Mouse (Mus musculus) neural tube, embryonic 13.5 days (tissue): ENCODE data around the gene H2-Q6. TPM values are rescaled to one million over a fixed set of nuclear protein-coding genes. Genes with fewer than 3 reads are reported as not detected.
"Not testable (repeated sequence)": the region's sequence is repeated elsewhere in the genome, so short reads cannot be mapped to it uniquely, and the experiment has no call there.

Source experiments
- ATAC-seq: fragments of 200-750 bp; cut with Nextera tagmentation; 2 replicates; pipeline ENCODE4 v1.8.0; 2017; ENCODE audit warnings: low read depth, mild to moderate bottlenecking, moderate TSS enrichment, moderate library complexity
- H3K27ac ChIP-seq: fragments of 300-500 bp; sonication (generic); replicated peaks from 2 replicates; pipeline ENCODE4 v1.5.1; 2015; ENCODE audit warnings: moderate library complexity, mild to moderate bottlenecking, inconsistent platforms
- H3K27me3 ChIP-seq: fragments of 300-500 bp; sonication (generic); 2 replicates; pipeline ENCODE4 v1.6.1; 2015; ENCODE audit warnings: mild to moderate bottlenecking, inconsistent platforms
- H3K36me3 ChIP-seq: fragments of 300-500 bp; sonication (generic); 2 replicates; pipeline ENCODE4 v1.6.1; 2015; ENCODE audit warnings: mild to moderate bottlenecking, inconsistent platforms
- H3K4me1 ChIP-seq: fragments of 300-500 bp; sonication (generic); replicated peaks from 2 replicates; pipeline ENCODE4 v1.6.1; 2015; ENCODE audit warnings: inconsistent platforms
- H3K4me2 ChIP-seq: fragments of 300-500 bp; sonication (generic); 2 replicates; pipeline ENCODE4 v1.6.1; 2015; ENCODE audit warnings: inconsistent platforms, mild to moderate bottlenecking, moderate library complexity
- H3K4me3 ChIP-seq: fragments of 300-500 bp; sonication (generic); 2 replicates; pipeline ENCODE4 v1.5.1; 2015; ENCODE audit warnings: mild to moderate bottlenecking, inconsistent platforms
- H3K9ac ChIP-seq: fragments of 300-500 bp; sonication (generic); 2 replicates; pipeline ENCODE4 v1.6.1; 2015; ENCODE audit warnings: moderate library complexity, mild to moderate bottlenecking, inconsistent platforms
- H3K9me3 ChIP-seq: fragments of 300-500 bp; sonication (generic); 2 replicates; pipeline ENCODE4 v1.6.1; 2016; ENCODE audit warnings: inconsistent platforms
- WGBS: fragments of 180-500 bp; shearing (Covaris S2); methylation state at CpG from one replicate; pipeline ENCODE4 v1.1.7; 2015; 5-methylcytosine and 5-hydroxymethylcytosine counted together
- polyA plus RNA-seq: library from polyadenylated mRNA; unstranded; fragments of >200 nt; fragmentation: Nextera tagmentation; extraction: Ambion mirVana; gene quantifications from 2 replicates; pipeline ENCODE4 v1.2.1, GENCODE M21; 2015

The H2-Q6 gene
- 0.37 and 0.42 TPM in 2 replicates for polyA plus RNA-seq

- peaks cover 11% of the 10 kb centered on the region; the same call in 1 of the 2 replicates for H3K4me1 ChIP-seq
- H3K36me3 ChIP-seq = not testable (repeated sequence)
- WGBS = 2% methylated on average over 57 of the region's 66 CpGs
Observed at GRCm38 (mm10) chr17:35424624-35425416, at the start of gene H2-Q6. H2-Q6 (plus strand) TSS chr17:35424850.

DNA sequence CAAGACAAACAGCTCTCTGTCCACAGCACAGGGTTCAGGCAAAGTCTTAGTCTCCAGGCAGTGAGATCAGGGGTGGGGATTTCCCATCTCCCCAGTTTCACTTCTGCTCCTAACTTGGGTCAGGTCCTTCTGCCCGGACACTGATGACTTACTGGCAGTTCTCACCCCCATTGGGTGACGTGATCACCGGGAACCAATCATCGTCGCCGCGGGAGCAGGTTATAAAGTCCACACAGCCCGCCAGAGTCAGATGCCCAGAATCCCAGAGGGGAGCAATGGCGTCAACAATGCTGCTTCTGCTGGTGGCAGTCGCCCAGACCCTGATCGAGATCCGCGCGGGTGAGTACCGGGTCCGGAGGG, 45.3 kb upstream of the H2-Q6 start, which contains the start of gene H2-Q4:
H2-Q4 (plus strand) TSS at position 249 of the 360 bp plus-strand sequence.
- peak within 1 kb of the TSS; percentile 63 for H3K9ac ChIP-seq
- no peaks in the 10 kb centered on the region for H3K9me3 ChIP-seq
- no peak within 1 kb of the TSS for H3K27ac ChIP-seq
- no peaks in the 10 kb centered on the region for H3K36me3 ChIP-seq
- peak within 1 kb of the TSS; percentile 90 for H3K4me2 ChIP-seq
- peaks cover 10% of the 10 kb centered on the region for H3K4me1 ChIP-seq
- H3K27me3 ChIP-seq = peaks cover 6% of the 10 kb centered on the region
- 0% methylated on average over 16 of the region's 16 CpGs for WGBS
- peak; percentile 86 for ATAC-seq
- H3K4me3 ChIP-seq = peak within 1 kb of the TSS; percentile 51

More at GRCm38 (mm10) chr17:35424624-35425416, at the start of gene H2-Q6:
- not testable (repeated sequence) for H3K9me3 ChIP-seq, H3K27ac ChIP-seq
- peak; percentile 63; the same call in 1 of the 2 replicates for ATAC-seq
- H3K4me3 ChIP-seq = peak within 1 kb of the TSS; percentile 33
- H3K4me2 ChIP-seq = peak within 1 kb of the TSS; percentile 57
- H3K9ac ChIP-seq = peak within 1 kb of the TSS; percentile 44; the same call in 1 of the 2 replicates
- H3K27me3 ChIP-seq = peaks cover 38% of the 10 kb centered on the region

GRCm38 (mm10) chr17:35379729-35380451, 44.8 kb upstream of the H2-Q6 start:
- under 1% methylated on average over 68 of the region's 70 CpGs for WGBS
- peak; percentile 72 for ATAC-seq
- Histone ChIP-seq H3K4me2 (peak overlapping the region; percentile 90), H3K27ac (no peak overlapping the region), H3K4me1 (peaks cover 10% of the 10 kb centered on the region), H3K27me3 (peaks cover 6% of the 10 kb centered on the region), H3K9ac (peak overlapping the region; percentile 63), H3K36me3 (no peaks in the 10 kb centered on the region), H3K4me3 (peak overlapping the region; percentile 51), H3K9me3 (no peaks in the 10 kb centered on the region)

- WGBS = 8% methylated on average over 7 of the region's 7 CpGs
- H3K27me3 ChIP-seq = not testable (repeated sequence)
Observed at GRCm38 (mm10) chr17:35389796-35390195, 34.9 kb upstream of the H2-Q6 start.

GRCm38 (mm10) chr17:35392671-35393070, 32.0 kb upstream of the H2-Q6 start:
- not testable (repeated sequence) for H3K27ac ChIP-seq, H3K27me3 ChIP-seq, H3K4me1 ChIP-seq, H3K4me3 ChIP-seq, H3K4me2 ChIP-seq, ATAC-seq, H3K9me3 ChIP-seq, H3K9ac ChIP-seq, H3K36me3 ChIP-seq
- WGBS = 82% methylated on average over 2 of the region's 2 CpGs

More at GRCm38 (mm10) chr17:35389796-35390195, 34.9 kb upstream of the H2-Q6 start:
- ATAC-seq, H3K4me1 ChIP-seq, H3K9me3 ChIP-seq, H3K36me3 ChIP-seq, H3K27ac ChIP-seq, H3K9ac ChIP-seq, H3K4me3 ChIP-seq, H3K4me2 ChIP-seq: not testable (repeated sequence)

DNA sequence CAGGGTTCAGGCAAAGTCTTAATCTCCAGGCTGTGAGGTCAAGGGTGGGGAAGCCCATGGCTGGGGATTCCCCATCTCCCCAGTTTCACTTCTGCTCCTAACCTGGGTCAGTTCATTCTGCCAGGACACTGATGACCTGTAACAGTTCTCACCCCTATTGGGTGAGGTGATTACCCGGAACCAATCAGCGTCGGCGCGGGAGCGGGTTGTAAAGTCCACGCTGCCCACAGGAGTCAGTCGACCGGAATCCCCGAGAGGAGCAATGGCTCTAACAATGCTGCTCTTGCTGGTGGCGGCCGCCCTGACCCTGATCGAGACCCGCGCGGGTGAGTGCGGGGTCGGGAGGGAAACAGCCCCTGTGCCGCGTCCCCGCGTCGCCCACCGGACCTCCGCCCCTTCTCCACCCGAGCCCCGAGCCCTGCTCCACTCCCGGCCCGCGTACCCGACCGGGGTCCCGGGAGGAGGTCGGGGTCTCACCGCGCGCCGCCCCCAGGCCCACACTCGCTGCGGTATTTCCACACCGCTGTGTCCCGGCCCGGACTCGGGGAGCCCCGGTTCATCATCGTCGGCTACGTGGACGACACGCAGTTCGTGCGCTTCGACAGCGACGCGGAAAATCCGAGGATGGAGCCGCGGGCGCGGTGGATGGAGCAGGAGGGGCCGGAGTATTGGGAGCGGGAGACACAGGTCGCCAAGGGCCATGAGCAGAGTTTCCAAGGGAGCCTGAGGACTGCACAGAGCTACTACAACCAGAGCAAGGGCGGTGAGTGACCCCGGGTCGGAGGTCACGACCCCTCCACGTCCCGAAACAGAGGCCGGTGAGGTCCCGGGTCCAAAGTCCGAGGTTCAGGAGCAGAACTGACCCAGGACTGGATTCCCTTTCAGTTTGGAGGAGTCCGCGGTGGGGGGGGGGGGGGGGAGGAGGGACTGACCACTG, 30.5 kb upstream of the H2-Q6 start:
- 1% methylated on average over 51 of the region's 75 CpGs for WGBS
- Histone ChIP-seq H3K4me3 (peak overlapping the region; percentile 28), H3K4me2 (peak overlapping the region; percentile 52)
- H3K27me3 ChIP-seq, H3K9ac ChIP-seq, H3K36me3 ChIP-seq, H3K9me3 ChIP-seq, H3K27ac ChIP-seq, H3K4me1 ChIP-seq: not testable (repeated sequence)
- ATAC-seq = peak; percentile 80

- not testable (repeated sequence) for H3K4me3 ChIP-seq, H3K27me3 ChIP-seq, H3K9me3 ChIP-seq, H3K9ac ChIP-seq, ATAC-seq, H3K4me2 ChIP-seq, H3K4me1 ChIP-seq, H3K36me3 ChIP-seq, H3K27ac ChIP-seq
- WGBS = 86% methylated on average over 2 of the region's 2 CpGs
Observed at GRCm38 (mm10) chr17:35396956-35397355, 27.7 kb upstream of the H2-Q6 start.

- not testable (repeated sequence) for H3K9me3 ChIP-seq, H3K9ac ChIP-seq, H3K27me3 ChIP-seq, H3K4me3 ChIP-seq, H3K27ac ChIP-seq, H3K4me1 ChIP-seq, ATAC-seq, H3K4me2 ChIP-seq, H3K36me3 ChIP-seq
- no CpG with 5 or more reads among the region's 1 CpGs for WGBS
Observed at GRCm38 (mm10) chr17:35413057-35413456, 11.6 kb upstream of the H2-Q6 start.

DNA sequence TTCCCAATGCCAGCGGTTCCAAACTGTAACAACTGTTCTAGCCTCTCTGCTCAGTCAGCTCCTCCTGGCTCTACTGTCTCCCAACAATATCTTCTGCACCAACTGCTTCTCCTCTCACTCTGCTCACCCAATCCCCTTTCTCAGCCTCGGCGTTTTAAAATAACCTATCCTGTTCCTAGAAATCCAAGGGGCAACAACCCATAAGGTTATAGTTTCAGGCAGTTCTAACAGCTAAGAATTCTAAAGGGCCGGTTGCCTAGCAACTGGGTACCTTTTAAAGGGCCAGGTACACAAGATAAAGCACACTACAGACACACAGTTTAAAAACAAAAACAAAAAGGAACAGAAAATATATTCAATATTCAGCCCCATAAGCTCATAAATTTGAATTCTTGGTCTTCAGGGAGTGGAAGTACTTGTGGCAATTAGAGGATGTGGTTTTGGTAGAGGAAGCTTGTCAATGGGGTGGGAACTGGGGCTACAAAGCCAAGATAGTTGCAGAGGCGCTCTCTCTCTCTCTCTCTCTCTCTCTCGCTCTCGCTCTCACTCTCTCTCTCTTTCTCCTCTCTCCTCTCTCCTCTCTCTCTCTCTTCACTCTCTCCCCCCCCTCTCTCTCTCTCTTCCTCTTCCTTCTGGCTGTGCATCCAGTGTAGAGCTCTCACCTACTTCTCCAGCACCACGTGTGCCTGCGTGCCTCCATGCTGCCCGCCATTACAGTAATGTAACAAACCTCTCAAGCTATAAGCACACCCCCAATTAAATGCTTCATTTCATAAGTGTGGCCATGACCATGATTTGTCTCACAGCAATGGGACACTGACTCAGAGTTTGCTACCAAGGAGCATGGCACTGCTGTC, 9.1 kb upstream of the H2-Q6 start:
- WGBS = 75% methylated on average over 3 of the region's 10 CpGs
- not testable (repeated sequence) for H3K4me2 ChIP-seq, H3K4me3 ChIP-seq, H3K36me3 ChIP-seq, H3K27ac ChIP-seq, H3K9ac ChIP-seq, H3K4me1 ChIP-seq, H3K27me3 ChIP-seq, H3K9me3 ChIP-seq
- ATAC-seq = peak; percentile 52; the same call in 1 of the 2 replicates

DNA sequence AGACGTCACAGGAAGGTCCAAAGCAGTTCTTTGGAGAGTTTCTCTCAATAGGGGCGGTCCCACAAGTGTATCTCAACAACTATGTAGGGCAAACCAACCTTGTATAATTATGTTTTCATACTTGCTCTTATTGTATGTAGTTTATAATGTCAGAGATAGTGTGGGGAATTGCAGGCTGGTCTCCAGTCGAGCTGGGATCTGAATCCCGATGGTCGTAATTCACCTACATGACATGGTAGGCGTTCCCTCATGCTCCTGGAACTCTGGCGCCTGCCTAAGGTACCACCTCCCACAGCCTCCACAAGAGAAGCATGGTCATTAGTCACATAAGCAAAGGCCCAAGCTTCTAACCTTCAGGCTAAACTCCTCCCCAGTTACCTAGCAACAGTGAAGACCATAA, 5.9 kb upstream of the H2-Q6 start:
- no peak overlapping the region for H3K4me2 ChIP-seq
- peaks cover 16% of the 10 kb centered on the region for H3K27me3 ChIP-seq
- H3K4me3 ChIP-seq = no peak overlapping the region
- no peaks in the 10 kb centered on the region for H3K4me1 ChIP-seq
- no peak overlapping the region for H3K27ac ChIP-seq
- 54% methylated on average over 7 of the region's 7 CpGs for WGBS
- H3K36me3 ChIP-seq = no peaks in the 10 kb centered on the region
- no peak for ATAC-seq
- H3K9me3 ChIP-seq = no peaks in the 10 kb centered on the region
- no peak overlapping the region for H3K9ac ChIP-seq

DNA sequence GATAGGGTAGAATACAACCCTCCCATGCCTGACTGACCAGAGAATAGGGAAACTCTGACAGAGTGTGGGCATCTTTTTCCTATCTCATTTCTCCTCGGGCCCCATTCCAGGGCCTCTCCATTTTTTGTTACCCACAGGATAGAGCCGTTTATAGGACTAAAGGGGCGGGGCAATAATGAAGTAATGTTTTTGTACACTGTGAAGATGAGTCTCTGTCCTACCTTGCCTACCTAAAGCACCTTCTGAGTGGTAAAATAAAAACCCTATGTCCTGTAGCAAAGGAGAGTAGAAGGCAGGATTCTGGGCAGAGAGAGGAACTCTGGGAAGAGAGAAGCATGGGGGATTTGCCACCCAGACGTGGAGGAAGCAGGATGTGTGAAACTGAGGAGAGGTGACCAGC, 5.1 kb upstream of the H2-Q6 start:
- not testable (repeated sequence) for H3K9me3 ChIP-seq, H3K9ac ChIP-seq, H3K4me3 ChIP-seq, H3K27ac ChIP-seq, H3K36me3 ChIP-seq, H3K4me2 ChIP-seq, H3K4me1 ChIP-seq, ATAC-seq
- WGBS = 70% methylated on average over 4 of the region's 4 CpGs
- peaks cover 20% of the 10 kb centered on the region for H3K27me3 ChIP-seq
